Mouse (Mus musculus) ovary, adult 10 weeks (tissue): ENCODE data around the gene Sfi1. TPM values are rescaled to one million over a fixed set of nuclear protein-coding genes. Genes with fewer than 3 reads are reported as not detected.

Source experiments
- polyA plus RNA-seq: library from polyadenylated mRNA; stranded (reverse); fragments of 350-450 nt; fragmentation: Illumina TruSeq; extraction: RNeasy Lipid Tissue Mini Kit (QIAGEN cat#74804); gene quantifications from one replicate; pipeline ENCODE4 v1.2.3, GENCODE M21; 2014

Gene Sfi1
- polyA plus RNA-seq = 13.1 TPM

GRCm38 (mm10) chr11:3193363-3193762 is at the start of gene Sfi1:
Gene Sfi1 (minus strand): TSS chr11:3193463.

DNA sequence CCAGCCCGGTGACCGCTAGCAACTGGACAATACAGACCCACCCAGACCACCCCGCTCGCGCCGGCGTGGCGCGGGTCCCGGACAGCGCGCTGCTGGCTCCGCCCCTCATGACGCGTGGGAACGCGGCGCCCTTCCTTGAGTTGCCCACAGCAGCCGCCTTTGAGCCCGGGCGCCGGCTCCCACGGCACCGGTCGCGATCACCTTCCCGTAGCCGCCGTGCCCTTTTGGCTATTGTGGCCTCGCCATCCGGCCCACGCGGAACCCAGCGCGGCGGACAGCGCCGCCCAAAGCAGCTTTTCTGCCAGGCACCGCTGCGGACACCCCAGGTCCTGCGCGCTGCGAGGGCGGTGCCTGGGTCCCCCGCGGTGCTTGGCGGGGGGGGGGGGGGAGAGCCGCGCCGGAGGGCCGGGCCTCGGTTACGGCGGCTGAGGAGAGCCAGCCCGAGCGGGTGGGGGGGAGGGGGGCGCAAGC is 9.0 kb upstream of the Sfi1 start, which contains the start of gene Eif4enif1:
Gene Eif4enif1 (plus strand): TSS at position 162 of the 471 bp plus-strand sequence.

Other genes starting within 250 kb of the Sfi1 start
- gene Eif4enif1, start 8.9 kb upstream of the Sfi1 start, polyA plus RNA-seq = 135 TPM
- gene Drg1, start 73.0 kb upstream of the Sfi1 start, polyA plus RNA-seq = 252 TPM
- 32.5 TPM for gene Patz1, start 95.4 kb upstream of the Sfi1 start, polyA plus RNA-seq
- 14.0 TPM for gene Pik3ip1, start 136.9 kb upstream of the Sfi1 start, polyA plus RNA-seq
- gene Limk2, start 215.7 kb upstream of the Sfi1 start, polyA plus RNA-seq = 7.1 TPM